Mouse (Mus musculus) C2C12 (cell line): ENCODE results near the gene Larp6.

Experiments used
- CEBPB ChIP-seq: IDR thresholded peaks from one replicate; pipeline ENCODE4 v1.6.1; 2011; ENCODE audit warnings: low read depth, mild to moderate bottlenecking, control low read depth, moderate library complexity
- CTCF ChIP-seq: IDR thresholded peaks from one replicate; pipeline ENCODE4 v1.5.1; 2011; ENCODE audit not compliant: control insufficient read depth, insufficient read depth, insufficient read length
- FOSL1 ChIP-seq: IDR thresholded peaks from one replicate; pipeline ENCODE4 v1.8.0; 2011; ENCODE audit warnings: mild to moderate bottlenecking, low read length; ENCODE audit not compliant: poor library complexity, insufficient read depth, severe bottlenecking
- MAX ChIP-seq: IDR thresholded peaks from one replicate; pipeline ENCODE4 v1.6.1; 2011; ENCODE audit warnings: mild to moderate bottlenecking, control low read depth
- MYOD1 ChIP-seq: IDR thresholded peaks from one replicate; pipeline ENCODE4 v1.6.1; 2011; ENCODE audit warnings: low read depth; ENCODE audit not compliant: control insufficient read depth, insufficient read length
- MYOG ChIP-seq: IDR thresholded peaks from one replicate; pipeline ENCODE4 v1.6.1; 2011; ENCODE audit not compliant: control insufficient read depth, insufficient read length; ENCODE audit errors: extremely low read depth
- USF1 ChIP-seq: IDR thresholded peaks from one replicate; pipeline ENCODE4 v1.6.1; 2011; ENCODE audit warnings: low read depth, mild to moderate bottlenecking, control low read depth, moderate library complexity

DNA sequence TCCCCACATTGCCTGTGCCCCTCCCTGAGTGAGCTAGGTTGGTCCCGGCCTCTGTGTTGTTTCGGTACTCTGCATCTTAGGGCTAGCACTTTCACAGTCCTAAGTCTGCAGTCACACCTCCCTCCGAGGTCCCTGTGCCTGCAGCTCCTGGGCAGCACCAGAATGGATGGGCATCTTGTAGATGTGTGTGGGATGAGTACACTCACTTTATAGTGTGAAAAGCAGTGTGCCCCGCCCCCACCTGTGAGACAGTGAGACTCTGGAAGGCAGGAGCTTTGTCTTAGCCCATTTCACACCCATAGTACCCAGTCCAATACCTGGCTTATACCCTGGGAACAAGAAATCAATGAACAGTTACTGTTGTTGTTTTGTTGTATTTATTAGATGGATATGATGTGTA lies 2.5 kb downstream of the Larp6 start:
- TF ChIP-seq CTCF (no peak), MAX (no peak), MYOD1 (no peak), CEBPB (no peak), USF1 (no peak), MYOG (no peak), FOSL1 (no peak)
